27 mouse cellular contexts compared by ENCODE assay signal in the genomic region with DNA sequence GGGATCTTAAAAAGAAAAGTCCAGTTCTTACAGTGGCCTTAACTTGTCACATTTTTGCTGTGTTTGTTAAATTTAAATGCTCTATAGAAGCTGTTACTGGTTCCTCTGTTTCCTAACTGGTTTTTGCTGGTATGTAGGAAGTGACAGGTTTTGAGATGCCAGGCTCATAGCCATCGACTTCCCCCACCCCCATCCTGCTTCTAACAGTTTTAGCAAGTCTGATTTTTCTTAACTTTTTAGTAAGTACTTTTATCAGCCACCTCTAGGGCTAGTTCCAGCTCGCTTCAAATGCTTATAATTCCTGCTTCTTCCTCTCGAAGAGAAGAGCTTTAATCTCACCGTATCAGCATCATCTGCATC. TPM values are rescaled to one million over a fixed set of nuclear protein-coding genes. Genes with fewer than 3 reads are reported as not detected.
DNase-seq lines count a peak whose midpoint lies in the region; ATAC-seq lines count a peak whose summit lies in the region.
"Had no signal": no experiment of that assay in that cellular context is flagged by ENCODE, and none has a peak within 500 bp of the region (broad histone marks: within the 10 kb centered on the region; RNA-seq: fewer than 3 reads in every experiment).

No protein-coding gene starts in this region.

- WGBS in forebrain, embryonic 14.5 days, result 78% methylated on average over 4 of the region's 4 CpGs

- H3K9me3 ChIP-seq in forebrain, embryonic 14.5 days (replicated peaks; ENCODE audit: control insufficient read depth, low read length), result no peaks in the 10 kb centered on the region
- H3K9me3 ChIP-seq: embryonic facial prominence, embryonic 12.5 days; embryonic facial prominence, embryonic 15.5 days; forebrain, embryonic 12.5 days; heart, embryonic 10.5 days; hindbrain, embryonic 15.5 days; intestine, embryonic 15.5 days had no signal

- no peak overlapping the region for H3K4me3 ChIP-seq in forebrain, embryonic 14.5 days (ENCODE audit: low read depth, low read length)
- H3K4me3 ChIP-seq: embryonic facial prominence, embryonic 12.5 days; embryonic facial prominence, embryonic 15.5 days; erythroblast, embryonic 14.5 days; forebrain, embryonic 12.5 days; heart, adult 2 months; heart, embryonic 10.5 days; heart, embryonic 13.5 days; hindbrain, embryonic 15.5 days; intestine, embryonic 15.5 days had no signal

- no peak for DNase-seq in frontal cortex, postnatal 36 days (ENCODE audit: low spot score in 2 of 2)
- peak; percentile 51 for DNase-seq in induced T-regulatory cell, adult 2 months (ENCODE audit: low read depth)
- no peak for DNase-seq in forebrain, embryonic 14.5 days (ENCODE audit: low spot score)
- no peak for DNase-seq in urinary bladder, postnatal 14 days (ENCODE audit: low spot score)
- DNase-seq in embryo, embryonic 10 days (ENCODE audit: low spot score), result no peak
- DNase-seq: adrenal gland, postnatal 10 days; adrenal gland, postnatal 36 days; cerebellum, adult 18-20 months; cerebellum, adult 9-10 months; cerebellum, postnatal 25 days; gastrocnemius, postnatal 25 days; heart, adult 2 months; heart, postnatal 14 days; heart, postnatal 4 days; kidney, adult 11 months; kidney, adult 8-10 months had no signal

- H3K36me3 ChIP-seq in forebrain, embryonic 14.5 days (ENCODE audit: control insufficient read depth, insufficient read depth, low read length), result no peaks in the 10 kb centered on the region
- H3K36me3 ChIP-seq: embryonic facial prominence, embryonic 12.5 days; forebrain, embryonic 12.5 days; hindbrain, embryonic 15.5 days; intestine, embryonic 15.5 days had no signal

- H3K27me3 ChIP-seq in forebrain, embryonic 14.5 days (replicated peaks; ENCODE audit: control insufficient read depth, insufficient read depth, low read length), result no peaks in the 10 kb centered on the region
- H3K27me3 ChIP-seq: embryonic facial prominence, embryonic 12.5 days; embryonic facial prominence, embryonic 15.5 days; forebrain, embryonic 12.5 days; hindbrain, embryonic 15.5 days; intestine, embryonic 15.5 days had no signal

- no peak overlapping the region for H3K27ac ChIP-seq in forebrain, embryonic 14.5 days (ENCODE audit: low read depth, low read length)
- H3K27ac ChIP-seq: embryonic facial prominence, embryonic 12.5 days; embryonic facial prominence, embryonic 15.5 days; forebrain, embryonic 12.5 days; heart, adult 2 months; heart, embryonic 10.5 days; heart, embryonic 13.5 days; hindbrain, embryonic 15.5 days; intestine, embryonic 15.5 days had no signal

- 0 out of 2 replicates have a peak, but pooled peaks have one; percentile 20 for ATAC-seq in frontal cortex, adult (ENCODE audit: low TSS enrichment)
- peak; percentile 52 for ATAC-seq in activated CD4-positive, CD25-positive, alpha-beta regulatory T cell, adult 4 months
- no peak for ATAC-seq in forebrain, embryonic 14.5 days
- ATAC-seq: forebrain, embryonic 16.5 days; intestine, embryonic 15.5 days had no signal

- H3K9ac ChIP-seq in forebrain, embryonic 14.5 days (ENCODE audit: low read length), result no peak overlapping the region
- H3K9ac ChIP-seq: embryonic facial prominence, embryonic 12.5 days; embryonic facial prominence, embryonic 15.5 days; forebrain, embryonic 12.5 days; heart, embryonic 13.5 days; hindbrain, embryonic 15.5 days; intestine, embryonic 15.5 days had no signal

- H3K4me2 ChIP-seq in forebrain, embryonic 14.5 days (ENCODE audit: low read length), result no peak overlapping the region
- H3K4me2 ChIP-seq: embryonic facial prominence, embryonic 12.5 days; embryonic facial prominence, embryonic 15.5 days; forebrain, embryonic 12.5 days; heart, embryonic 13.5 days; hindbrain, embryonic 15.5 days; intestine, embryonic 15.5 days had no signal

- no peaks in the 10 kb centered on the region for H3K4me1 ChIP-seq in forebrain, embryonic 14.5 days (ENCODE audit: control insufficient read depth, insufficient read depth, low read length)
- H3K4me1 ChIP-seq: intestine, embryonic 15.5 days had no signal

RNA-seq across cellular contexts. Expression of gene Hlf, which starts 40.6 kb away (rescaled TPM):
- 1 to 10 TPM in 1 of 2 experiments, under 1 TPM in 1; 0.75 to 1.3 TPM for polyA plus RNA-seq in activated CD4-positive, CD25-positive, alpha-beta regulatory T cell, adult 4 months (2017; shearing (Covaris generic))
- polyA plus RNA-seq in forebrain, embryonic 14.5 days (2014; fragmentation: Nextera tagmentation; extraction: Ambion mirVana), result 3.5 and 4.9 TPM in 2 replicates
